Mouse (Mus musculus): ENCODE data around the gene Agtpbp1.
"Not testable (repeated sequence)": the region's sequence is repeated elsewhere in the genome, so short reads cannot be mapped to it uniquely, and the experiment has no call there.

Gene Agtpbp1

DNA sequence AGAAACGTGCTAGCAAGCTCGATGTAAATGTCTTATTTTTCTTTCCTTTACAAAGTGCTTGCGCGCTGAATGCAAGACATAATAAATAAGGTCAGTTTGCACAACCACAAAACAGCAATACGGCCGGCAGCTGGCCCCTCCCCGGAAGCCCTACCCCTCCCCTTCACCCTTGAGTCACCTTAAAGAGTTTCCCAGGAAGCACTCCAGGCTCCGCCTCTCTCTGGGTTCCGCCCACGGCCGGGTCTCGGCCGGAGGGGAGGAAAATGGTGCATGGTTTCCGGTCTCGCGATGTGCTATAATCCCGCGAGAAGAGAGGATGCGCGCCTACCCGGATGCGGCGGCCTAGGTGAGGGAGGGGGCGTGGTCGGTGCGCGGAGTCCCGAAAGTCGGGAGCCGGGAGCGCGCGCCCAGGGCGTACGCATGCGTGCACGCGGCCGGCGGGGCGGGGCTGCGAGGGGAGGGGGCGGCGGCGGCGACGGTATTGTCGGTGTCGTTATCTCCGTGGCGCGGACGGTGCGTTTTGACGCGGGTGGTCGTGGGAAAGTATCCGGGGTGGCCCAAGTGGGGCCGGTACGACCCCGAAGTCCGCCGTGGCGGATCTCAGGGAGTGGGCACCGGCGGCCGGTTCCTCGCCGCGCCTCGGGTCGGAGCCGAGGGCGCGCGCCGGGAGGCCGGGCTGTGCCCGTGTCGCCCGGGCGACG lies at the start of gene Agtpbp1, which contains the start of gene Naa35:
TSS of gene Agtpbp1 (minus strand) at position 281 of the 701 bp plus-strand sequence.
TSS of gene Naa35 (plus strand) at position 313 of the 701 bp plus-strand sequence.
- peak; percentile 99 for DNase-seq (ENCODE audit: low spot score)

DNA sequence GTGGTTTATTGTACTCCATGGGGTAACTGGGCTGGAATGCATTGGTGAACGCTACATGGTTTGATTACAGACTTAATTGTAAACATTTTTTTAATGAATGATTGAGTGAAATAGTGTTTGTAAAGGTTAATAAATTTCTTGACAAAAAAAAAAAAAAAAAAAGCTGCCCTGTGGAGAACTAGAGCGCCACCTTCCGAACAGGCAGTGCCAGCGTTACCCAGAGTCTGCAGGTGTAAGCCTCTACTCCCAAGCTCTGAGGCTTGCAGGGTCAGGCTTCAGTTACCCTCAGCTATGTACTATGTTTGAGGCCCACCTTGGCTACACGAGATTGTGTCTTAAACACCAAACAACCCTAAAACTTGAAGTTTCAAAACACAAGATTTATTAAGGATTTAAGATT lies 49.6 kb upstream of the Agtpbp1 start:
- DNase-seq (ENCODE audit: low spot score), result no peak

DNA sequence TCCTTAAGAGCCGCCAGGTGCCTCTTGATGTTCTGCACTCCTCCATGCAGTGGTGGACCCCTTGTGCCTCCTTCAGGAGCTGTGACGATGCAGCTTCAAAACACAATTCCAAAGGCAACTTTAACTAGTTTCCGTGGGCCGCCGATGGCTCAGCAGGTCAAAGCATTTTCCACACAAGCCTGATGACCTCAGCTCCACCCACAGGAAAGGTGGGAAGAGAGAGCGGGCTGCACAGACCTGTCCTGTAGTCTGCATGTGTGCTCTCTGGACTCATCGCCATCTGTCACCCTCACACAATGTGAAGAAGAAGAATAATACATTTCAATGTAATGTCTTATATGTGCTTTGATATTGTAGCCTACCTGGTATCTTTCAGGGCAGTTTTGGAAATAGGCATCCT lies 41.7 kb upstream of the Agtpbp1 start:
- DNase-seq (ENCODE audit: low spot score), result no peak

DNA sequence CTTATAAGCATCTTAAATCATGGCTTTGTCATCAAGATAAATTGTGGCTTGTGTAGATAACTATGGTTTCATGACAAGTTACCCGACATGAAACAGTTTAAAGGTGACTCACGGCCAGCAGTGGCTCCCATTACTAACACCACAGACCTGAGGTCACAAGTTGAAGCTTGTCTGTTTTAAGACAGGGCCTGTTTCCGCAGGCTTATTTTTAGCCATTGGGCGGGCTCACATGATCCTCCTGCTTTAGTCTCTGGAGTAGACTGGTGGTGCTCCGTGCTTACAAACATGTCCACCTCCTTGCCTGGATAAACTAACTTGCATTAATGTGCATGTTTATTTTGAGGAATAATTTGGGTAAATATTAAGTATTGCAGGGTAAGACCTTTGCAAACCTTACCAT lies 39.9 kb upstream of the Agtpbp1 start:
- DNase-seq (ENCODE audit: low spot score), result no peak

- no peak for DNase-seq (ENCODE audit: low spot score)
These were observed 39.4 kb upstream of the Agtpbp1 start for GRCm38 (mm10) chr13:59624389-59624788.

GRCm38 (mm10) chr13:59621643-59622489 lies 36.8 kb upstream of the Agtpbp1 start:
- DNase-seq (ENCODE audit: low spot score), result no peak

GRCm38 (mm10) chr13:59618463-59618862 lies 33.4 kb upstream of the Agtpbp1 start:
- DNase-seq (ENCODE audit: low spot score), result no peak

GRCm38 (mm10) chr13:59615554-59615953 lies 30.5 kb upstream of the Agtpbp1 start:
- no peak for DNase-seq (ENCODE audit: low spot score)

DNA sequence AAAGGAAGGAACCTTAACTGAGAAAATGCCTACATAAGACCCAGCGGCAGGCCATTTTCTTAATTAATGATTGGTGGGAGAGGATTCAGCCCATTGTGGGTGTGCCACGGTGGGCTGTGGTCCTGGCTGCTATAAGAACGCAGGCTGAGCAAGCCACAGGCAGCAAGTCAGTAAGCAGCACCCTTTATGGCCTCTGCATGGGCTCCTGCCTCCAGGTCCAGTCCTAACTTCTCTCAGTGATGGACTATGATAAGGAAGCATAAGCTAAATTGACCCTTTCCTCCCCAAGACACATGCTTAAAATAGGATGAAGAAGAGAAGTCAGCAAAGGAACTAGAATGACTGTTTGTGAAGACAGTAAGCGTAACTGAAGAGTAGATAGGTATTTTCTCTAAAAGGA lies 30.1 kb upstream of the Agtpbp1 start:
- DNase-seq (ENCODE audit: low spot score), result no peak

DNA sequence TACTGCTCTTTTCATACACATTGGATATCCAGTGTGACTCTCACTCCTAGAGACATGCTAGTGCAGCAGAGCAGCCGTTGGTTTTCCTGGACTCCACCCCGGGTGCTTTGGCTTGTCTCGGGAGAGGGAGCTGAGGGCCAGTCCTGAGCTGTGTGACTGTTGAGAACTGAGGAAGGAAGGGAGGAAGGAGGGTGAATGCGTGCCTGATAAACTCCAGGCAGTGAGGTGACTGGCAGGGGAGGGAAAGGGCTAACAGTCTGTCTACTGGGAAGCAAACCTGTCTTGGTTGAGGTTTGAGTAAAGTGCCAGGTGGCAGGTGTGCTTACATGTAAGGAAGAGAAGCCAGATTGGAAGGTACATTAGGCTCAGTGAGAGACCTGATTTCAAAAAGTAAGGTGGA lies 28.8 kb upstream of the Agtpbp1 start:
- DNase-seq (ENCODE audit: low spot score), result no peak

DNA sequence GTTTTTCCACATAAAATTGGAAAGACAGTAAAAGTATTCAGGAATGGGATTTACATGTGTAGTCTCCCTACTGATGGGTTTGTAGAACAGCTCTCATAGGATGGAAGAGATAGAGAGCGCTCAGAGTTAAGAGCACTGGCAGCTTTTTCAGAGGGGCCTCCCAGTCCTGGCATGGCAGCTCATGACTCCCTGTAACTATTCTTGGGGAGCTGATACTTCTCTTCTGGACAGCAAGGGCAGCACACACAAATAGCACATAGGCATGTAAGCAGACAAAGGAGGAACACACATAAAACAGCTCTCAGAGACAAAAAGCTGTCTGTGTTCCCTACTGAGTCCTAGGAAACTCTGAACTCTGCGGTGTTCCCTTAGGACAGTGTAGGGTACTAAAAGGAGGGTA lies 25.4 kb upstream of the Agtpbp1 start:
- DNase-seq (ENCODE audit: low spot score), result no peak

GRCm38 (mm10) chr13:59609885-59610284 lies 24.9 kb upstream of the Agtpbp1 start:
- DNase-seq (ENCODE audit: low spot score), result no peak

- no peak for DNase-seq (ENCODE audit: low spot score)
These were observed 20.3 kb upstream of the Agtpbp1 start for GRCm38 (mm10) chr13:59605221-59605922.

DNA sequence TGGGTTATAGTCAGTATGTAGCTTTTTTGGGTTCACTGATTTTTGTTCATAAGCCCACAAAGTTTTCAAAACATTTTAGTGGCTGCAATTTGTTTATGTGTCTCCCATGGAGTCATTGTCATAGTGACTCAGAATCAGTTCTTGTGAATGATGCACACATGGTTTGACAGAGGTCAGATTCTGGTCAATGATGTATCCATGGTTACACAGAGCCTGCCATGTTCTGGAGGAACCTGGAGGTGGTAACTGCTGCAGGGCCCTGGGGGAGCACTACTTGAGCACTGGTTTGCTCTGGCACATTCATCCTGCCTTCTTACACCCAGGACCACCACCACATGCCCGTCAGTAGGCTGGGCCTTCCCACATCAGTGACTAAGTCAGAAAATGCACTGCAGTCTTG lies 19.5 kb upstream of the Agtpbp1 start:
- no peak for DNase-seq (ENCODE audit: low spot score)

GRCm38 (mm10) chr13:59603096-59603495 lies 18.1 kb upstream of the Agtpbp1 start:
- DNase-seq (ENCODE audit: low spot score), result no peak

GRCm38 (mm10) chr13:59592630-59593029 lies 7.6 kb upstream of the Agtpbp1 start:
- DNase-seq (ENCODE audit: low spot score), result no peak

DNA sequence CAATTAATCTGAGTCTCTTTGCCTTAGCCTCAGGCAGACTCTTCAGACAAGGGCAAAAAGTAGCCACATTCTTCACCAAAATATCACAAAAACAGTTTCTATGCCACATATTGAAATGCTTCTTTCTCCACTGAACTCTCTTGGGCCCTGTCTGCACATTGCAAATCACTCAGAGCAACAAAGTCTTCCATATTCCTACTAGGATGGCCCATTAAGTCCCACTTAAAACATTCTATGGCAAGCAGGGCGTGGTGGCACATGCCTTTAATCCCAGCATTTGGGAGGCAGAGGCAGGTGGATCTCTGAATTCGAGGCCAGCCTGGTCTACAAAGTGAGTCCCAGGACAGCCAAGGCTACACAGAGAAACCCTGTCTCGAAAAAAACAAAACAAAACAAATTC lies 7.0 kb upstream of the Agtpbp1 start:
- not testable (repeated sequence) for DNase-seq (ENCODE audit: low spot score)

DNA sequence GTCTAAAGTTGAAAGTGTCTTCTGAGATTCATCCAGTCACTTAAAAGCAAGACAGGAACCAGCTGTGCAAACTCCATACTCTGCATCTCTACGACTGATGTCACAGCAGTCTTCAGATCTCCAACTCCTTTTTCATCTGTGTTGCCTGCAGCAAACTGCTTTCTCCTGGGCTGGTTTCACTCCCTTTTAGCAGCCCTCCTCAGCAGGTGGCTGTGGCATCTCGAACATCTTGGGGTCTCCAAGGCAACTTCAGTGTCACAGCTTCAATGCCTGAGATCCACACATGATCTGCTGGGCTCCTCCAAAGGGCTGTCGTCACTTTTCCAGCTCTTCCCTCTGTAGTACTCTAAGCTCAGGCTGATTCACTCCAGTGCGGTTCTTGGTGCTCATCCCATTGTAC lies 5.7 kb upstream of the Agtpbp1 start:
- no peak for DNase-seq (ENCODE audit: low spot score)

- no peak for DNase-seq (ENCODE audit: low spot score)
These were observed 4.6 kb upstream of the Agtpbp1 start for GRCm38 (mm10) chr13:59589672-59590071.

GRCm38 (mm10) chr13:59587201-59587600 lies 2.2 kb upstream of the Agtpbp1 start:
- DNase-seq (ENCODE audit: low spot score), result no peak

DNA sequence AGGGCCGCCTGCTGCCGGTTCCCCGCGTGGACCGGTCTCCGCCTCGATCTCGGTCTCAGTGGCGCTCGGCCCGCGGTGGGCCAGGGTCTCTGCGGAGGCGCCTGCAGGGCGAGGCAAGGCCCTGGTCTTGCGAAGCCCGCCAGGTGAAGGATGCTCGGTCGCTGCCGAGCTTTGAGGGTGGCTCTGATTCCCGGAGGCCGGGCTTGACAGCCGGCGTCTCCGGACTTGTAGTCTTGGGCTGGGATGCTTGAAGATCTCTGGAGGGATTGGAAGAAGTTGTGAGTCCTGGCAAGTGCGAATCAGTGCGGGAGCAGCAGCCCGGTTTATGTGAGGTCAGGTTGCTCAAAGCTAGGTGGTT lies 600 bp upstream of the Agtpbp1 start:
- DNase-seq (ENCODE audit: low spot score), result no peak

- DNase-seq (ENCODE audit: low spot score), result peak; percentile 20
These were observed 546 bp downstream of the Agtpbp1 start for GRCm38 (mm10) chr13:59584481-59584880.

GRCm38 (mm10) chr13:59580954-59581353 lies 4.1 kb downstream of the Agtpbp1 start:
- DNase-seq (ENCODE audit: low spot score), result no peak

All from ovary, adult 18-20 months (tissue).